Mouse (Mus musculus) retina, postnatal 7 days (tissue): Measurements from ENCODE around the gene Naa40.

Experiments used
- DNase-seq: peaks from one replicate; pipeline ENCODE4 v3.0.0-alpha.2; 2012; ENCODE audit warnings: low read depth, low spot score

Naa40 gene

GRCm38 (mm10) chr19:7214484-7214883, 26.5 kb downstream of the Naa40 start:
- no peak for DNase-seq

GRCm38 (mm10) chr19:7213010-7213409, 28.0 kb downstream of the Naa40 start:
- peak; percentile 70 for DNase-seq

GRCm38 (mm10) chr19:7212216-7212615, 28.8 kb downstream of the Naa40 start:
- peak; percentile 49 for DNase-seq

GRCm38 (mm10) chr19:7209907-7210646, 30.9 kb downstream of the Naa40 start:
- no peak for DNase-seq

GRCm38 (mm10) chr19:7205753-7206736, 34.9 kb downstream of the Naa40 start, which contains the start of gene Otub1:
Gene Otub1 (minus strand): TSS chr19:7206316.
- peak; percentile 88 for DNase-seq

GRCm38 (mm10) chr19:7205326-7205725, 35.7 kb downstream of the Naa40 start:
- no peak for DNase-seq

- DNase-seq = no peak
These were observed 36.1 kb downstream of the Naa40 start for GRCm38 (mm10) chr19:7204898-7205297.

GRCm38 (mm10) chr19:7200427-7200826, 40.6 kb downstream of the Naa40 start:
- DNase-seq = no peak

- no peak for DNase-seq
These were observed 41.9 kb downstream of the Naa40 start for GRCm38 (mm10) chr19:7199089-7199488.

GRCm38 (mm10) chr19:7197445-7197844, 43.5 kb downstream of the Naa40 start:
- DNase-seq = no peak

- DNase-seq = no peak
These were observed 44.2 kb downstream of the Naa40 start for GRCm38 (mm10) chr19:7196741-7197270.

GRCm38 (mm10) chr19:7195900-7196728, 44.9 kb downstream of the Naa40 start:
- DNase-seq = no peak

GRCm38 (mm10) chr19:7192561-7192967, 48.4 kb downstream of the Naa40 start:
- no peak for DNase-seq

GRCm38 (mm10) chr19:7191639-7192038, 49.3 kb downstream of the Naa40 start:
- DNase-seq = no peak

GRCm38 (mm10) chr19:7190986-7191385, 50.0 kb downstream of the Naa40 start:
- no peak for DNase-seq

- DNase-seq = no peak
These were observed 52.0 kb downstream of the Naa40 start for GRCm38 (mm10) chr19:7189026-7189425.

- DNase-seq = no peak
These were observed 53.8 kb downstream of the Naa40 start for GRCm38 (mm10) chr19:7187157-7187556.

- no peak for DNase-seq
These were observed 55.2 kb downstream of the Naa40 start for GRCm38 (mm10) chr19:7185715-7186291.

GRCm38 (mm10) chr19:7185059-7185458, 55.9 kb downstream of the Naa40 start:
- no peak for DNase-seq

GRCm38 (mm10) chr19:7183419-7183818, 57.6 kb downstream of the Naa40 start:
- DNase-seq = no peak
